Mouse (Mus musculus): ENCODE measurements at regions not wholly inside any gene's neighbourhood (a gene's known extent, or its start where the extent isn't known, plus 50 kb on each side); places are given as distances from the start of the nearest gene placed in this dataset.

DNA sequence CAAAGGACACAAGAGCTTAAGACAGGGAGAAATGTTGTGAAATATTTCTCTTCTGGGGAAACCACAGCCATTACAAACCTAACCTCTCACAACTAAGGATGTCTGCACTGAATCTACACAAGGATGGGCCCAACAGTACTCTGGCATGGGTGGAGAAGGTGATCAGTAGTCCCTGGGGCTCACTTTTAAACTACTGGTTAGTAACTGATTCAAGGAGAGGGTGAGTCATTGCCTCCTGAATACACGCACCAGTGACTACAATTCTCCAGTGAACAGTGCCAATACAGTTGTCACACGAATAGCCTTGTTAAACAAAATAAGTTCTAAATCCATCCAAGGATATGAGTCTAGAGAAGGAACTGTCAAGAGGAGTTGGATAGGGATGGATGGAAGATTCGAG lies 232.6 kb upstream of the Gm21830 start:
- DNase-seq (ENCODE audit: low read depth) = no peak

GRCm38 (mm10) chr2:67221061-67221802 lies 192.3 kb upstream of the Gm21830 start:
- DNase-seq (ENCODE audit: low read depth) = no peak

DNA sequence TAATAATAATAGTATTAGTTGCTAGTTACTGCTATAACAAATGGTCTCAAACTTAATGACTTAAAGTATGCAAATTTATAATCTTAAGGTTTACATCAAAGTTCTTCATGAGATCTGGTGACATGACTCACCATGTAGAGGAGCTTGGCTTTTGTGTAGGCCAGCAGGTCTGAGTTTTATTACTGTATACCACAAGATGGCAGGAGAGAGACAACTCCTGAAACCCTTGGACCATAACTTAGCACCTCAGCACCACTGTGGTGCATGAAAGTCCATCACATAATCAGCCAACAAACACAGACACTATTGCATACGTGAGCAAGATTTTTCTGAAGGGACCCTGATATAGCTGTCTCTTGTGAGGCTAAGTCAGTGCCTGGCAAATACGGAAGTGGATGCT lies 187.2 kb upstream of the Gm21830 start:
- DNase-seq (ENCODE audit: low read depth) = peak; percentile 35

- no peak for DNase-seq (ENCODE audit: low read depth)
These were observed 156.1 kb upstream of the Gm21830 start for GRCm38 (mm10) chr2:67257455-67257854.

Measured in 416B (cell line).